Mouse (Mus musculus) hindbrain, embryonic 12.5 days (tissue): Measurements from ENCODE around the gene Igsf9b. TPM values are rescaled to one million over a fixed set of nuclear protein-coding genes. Genes with fewer than 3 reads are reported as not detected.

ENCODE experiments used
- ATAC-seq: fragments of 200-750 bp; cut with Nextera tagmentation; 2 replicates; pipeline ENCODE4 v1.8.0; 2017; ENCODE audit warnings: moderate TSS enrichment; ENCODE audit not compliant: low FRiP score
- H3K27ac ChIP-seq: fragments of 300-500 bp; sonication (generic); 2 replicates; pipeline ENCODE4 v1.5.1; 2016; ENCODE audit warnings: mild to moderate bottlenecking
- H3K27me3 ChIP-seq: fragments of 300-500 bp; sonication (generic); 2 replicates; pipeline ENCODE4 v1.6.1; 2016; ENCODE audit warnings: mild to moderate bottlenecking
- H3K36me3 ChIP-seq: fragments of 300-500 bp; sonication (generic); 2 replicates; pipeline ENCODE4 v1.6.1; 2016; ENCODE audit warnings: mild to moderate bottlenecking
- H3K4me1 ChIP-seq: fragments of 300-500 bp; sonication (generic); 2 replicates; pipeline ENCODE4 v1.6.1; 2016
- H3K4me2 ChIP-seq: fragments of 300-500 bp; sonication (generic); replicated peaks from 2 replicates; pipeline ENCODE4 v1.6.1; 2016; ENCODE audit warnings: mild to moderate bottlenecking
- H3K4me3 ChIP-seq: fragments of 300-500 bp; sonication (generic); 2 replicates; pipeline ENCODE4 v1.5.1; 2016; ENCODE audit warnings: mild to moderate bottlenecking
- H3K9ac ChIP-seq: fragments of 300-500 bp; sonication (generic); 2 replicates; pipeline ENCODE4 v1.6.1; 2016; ENCODE audit warnings: mild to moderate bottlenecking, moderate library complexity
- H3K9me3 ChIP-seq: fragments of 300-500 bp; sonication (generic); replicated peaks from 2 replicates; pipeline ENCODE4 v1.6.1; 2016; ENCODE audit warnings: mild to moderate bottlenecking
- WGBS: fragments of 180-500 bp; shearing (Covaris S2); methylation state at CpG from one replicate; pipeline ENCODE4 v1.1.7; 2016; 5-methylcytosine and 5-hydroxymethylcytosine counted together
- polyA plus RNA-seq: library from polyadenylated mRNA; unstranded; fragments of >200 nt; fragmentation: Nextera tagmentation; extraction: Ambion mirVana; gene quantifications from 2 replicates; pipeline ENCODE4 v1.2.1, GENCODE M21; 2016

The Igsf9b gene
- polyA plus RNA-seq, 1 experiment from 2014 or later: 11.6 TPM

DNA sequence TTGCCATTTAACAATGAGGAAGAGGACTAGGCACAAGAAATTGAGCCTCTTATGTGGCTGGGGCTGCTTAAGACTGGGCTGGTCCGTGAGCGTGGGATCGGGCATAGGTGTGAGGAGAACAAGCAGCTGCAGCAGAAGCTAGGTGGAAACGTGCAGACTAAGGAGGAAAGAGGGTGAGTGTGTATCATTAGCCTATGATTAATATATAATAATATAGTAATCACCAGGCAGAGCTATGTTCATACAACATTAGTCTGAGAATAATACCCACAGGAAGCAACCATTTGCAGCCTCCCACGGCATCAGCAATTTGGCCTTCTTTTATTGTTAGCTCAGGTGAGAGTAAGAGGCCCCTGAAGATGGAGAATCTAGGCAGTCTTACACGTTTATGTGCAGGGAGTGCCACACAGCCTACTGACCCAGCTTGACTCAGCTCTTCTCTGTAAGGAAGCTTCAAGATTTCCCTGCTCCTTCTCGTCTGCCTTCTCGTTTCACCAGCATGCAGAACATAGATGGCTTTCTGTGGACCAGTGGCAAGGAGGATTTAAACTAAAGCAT, 22.6 kb upstream of the Igsf9b start:
- Histone ChIP-seq H3K4me1 (peaks cover 9% of the 10 kb centered on the region), H3K4me2 (no peak overlapping the region), H3K9ac (no peak overlapping the region), H3K27ac (no peak overlapping the region), H3K27me3 (no peaks in the 10 kb centered on the region), H3K4me3 (no peak overlapping the region), H3K9me3 (no peaks in the 10 kb centered on the region), H3K36me3 (no peaks in the 10 kb centered on the region)
- WGBS: 76% methylated on average over 8 of the region's 8 CpGs
- ATAC-seq: no peak

DNA sequence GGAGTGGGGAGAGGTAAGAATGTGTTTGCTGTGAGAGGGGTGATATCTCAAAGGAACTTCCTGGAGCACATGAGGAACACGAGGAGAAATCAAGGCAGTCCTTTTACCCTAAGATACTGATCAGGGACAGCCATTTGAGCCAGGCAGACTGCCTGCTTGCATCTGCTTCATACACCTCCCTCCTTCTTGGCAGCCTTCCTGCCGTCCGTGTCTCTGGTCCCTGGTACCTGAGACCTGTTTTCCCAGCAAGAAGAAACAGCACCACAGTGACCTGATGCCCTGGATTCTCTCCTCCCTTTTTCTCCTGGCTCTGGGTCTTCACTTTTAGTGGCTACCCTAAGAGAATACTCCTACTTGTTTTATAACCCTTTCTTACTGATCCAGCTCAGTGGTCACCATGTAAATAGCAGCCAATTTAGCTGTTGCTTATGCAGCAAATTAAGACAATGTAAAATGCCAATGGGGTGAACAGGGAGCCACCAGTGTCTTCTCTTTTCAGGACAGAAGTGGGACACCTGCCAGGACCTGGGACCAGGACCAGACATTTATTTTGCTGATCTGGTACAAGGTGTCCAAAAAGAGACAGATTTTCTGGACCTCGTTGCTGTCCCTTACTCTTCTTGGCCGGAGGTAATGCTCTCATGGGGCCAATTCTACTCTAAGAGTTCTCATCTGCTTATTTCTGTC, 21.5 kb upstream of the Igsf9b start:
- H3K9ac ChIP-seq: no peak overlapping the region
- peaks cover 9% of the 10 kb centered on the region for H3K4me1 ChIP-seq
- H3K4me2 ChIP-seq: no peak overlapping the region
- ATAC-seq: no peak
- no peaks in the 10 kb centered on the region for H3K27me3 ChIP-seq
- no peaks in the 10 kb centered on the region for H3K9me3 ChIP-seq
- H3K4me3 ChIP-seq: no peak overlapping the region
- no peaks in the 10 kb centered on the region for H3K36me3 ChIP-seq
- H3K27ac ChIP-seq: no peak overlapping the region
- 70% methylated on average over 5 of the region's 5 CpGs for WGBS

DNA sequence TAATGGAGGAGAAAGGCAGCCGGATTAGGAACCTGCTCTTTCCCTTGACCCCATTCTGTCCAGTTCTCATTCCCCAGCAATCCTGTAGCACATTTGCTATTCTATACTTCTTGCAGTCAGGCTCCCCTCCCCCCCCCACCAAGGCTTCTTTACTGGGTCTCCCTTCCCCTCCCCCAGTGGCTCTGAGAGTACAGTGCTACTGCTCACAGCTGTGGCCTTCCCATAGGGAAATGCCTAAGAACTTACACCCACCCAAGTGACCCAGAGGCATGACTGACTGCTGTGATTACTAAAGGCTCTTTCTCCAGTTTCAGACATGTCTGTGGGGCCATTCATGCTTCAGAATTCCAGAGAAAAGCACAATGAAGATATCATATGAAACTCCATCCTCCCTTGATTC, 20.0 kb upstream of the Igsf9b start:
- Histone ChIP-seq H3K4me3 (no peak overlapping the region), H3K27ac (no peak overlapping the region), H3K9me3 (no peaks in the 10 kb centered on the region), H3K36me3 (no peaks in the 10 kb centered on the region), H3K9ac (no peak overlapping the region), H3K4me1 (peaks cover 9% of the 10 kb centered on the region), H3K4me2 (no peak overlapping the region), H3K27me3 (no peaks in the 10 kb centered on the region)
- no peak for ATAC-seq
- WGBS: 40% methylated on average over 1 of the region's 1 CpGs

DNA sequence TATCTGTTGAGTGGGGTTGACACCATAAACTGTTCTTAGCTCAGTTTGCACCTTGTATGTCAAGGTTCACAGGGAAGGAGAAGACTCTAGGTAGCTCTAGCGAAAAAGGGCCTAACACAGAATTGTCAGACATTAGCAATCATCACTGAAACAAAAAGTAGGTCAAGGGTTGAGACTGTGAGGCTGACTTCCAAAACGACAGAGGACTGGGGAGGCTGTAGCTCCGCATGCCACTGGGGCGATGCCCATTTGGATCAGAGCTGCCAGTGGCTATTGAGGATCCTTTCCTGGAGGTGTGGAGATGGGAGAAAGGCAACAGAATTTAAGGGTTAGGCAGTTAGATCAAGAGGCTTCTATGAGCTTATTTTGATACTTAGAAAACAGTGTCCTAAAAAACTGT, 18.0 kb upstream of the Igsf9b start:
- Histone ChIP-seq H3K9me3 (no peaks in the 10 kb centered on the region), H3K4me2 (no peak overlapping the region), H3K36me3 (no peaks in the 10 kb centered on the region), H3K4me1 (peaks cover 9% of the 10 kb centered on the region), H3K27me3 (peaks cover 7% of the 10 kb centered on the region), H3K27ac (no peak overlapping the region), H3K9ac (no peak overlapping the region), H3K4me3 (no peak overlapping the region)
- ATAC-seq: no peak
- 82% methylated on average over 4 of the region's 4 CpGs for whole genome bisulfite sequencing

DNA sequence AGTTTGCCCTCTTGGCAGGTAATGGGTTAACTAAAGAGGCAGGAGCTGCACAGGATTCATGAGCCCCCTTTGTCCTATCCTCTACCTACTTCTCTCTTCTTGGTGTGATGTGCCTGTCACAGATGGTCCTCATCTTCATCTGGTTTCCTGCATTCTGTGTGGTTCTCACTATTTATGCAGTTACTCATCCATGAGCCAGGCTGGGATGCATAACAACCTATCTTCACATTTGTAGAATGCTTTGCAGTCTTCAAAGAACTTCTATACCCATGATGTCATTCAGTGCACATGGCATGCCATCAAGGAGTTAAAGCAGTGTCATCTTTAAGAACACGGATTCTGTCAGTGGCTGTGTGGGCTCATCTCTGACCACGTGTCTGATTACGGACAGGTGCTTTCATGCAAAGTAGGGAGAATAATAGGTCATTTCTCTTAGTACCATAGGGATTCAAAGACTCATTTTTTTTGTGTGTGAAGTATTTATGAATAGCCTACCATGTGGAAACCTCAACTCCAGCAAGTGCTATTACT, 13.2 kb upstream of the Igsf9b start:
- Histone ChIP-seq H3K27ac (no peak overlapping the region), H3K27me3 (peaks cover 11% of the 10 kb centered on the region), H3K36me3 (no peaks in the 10 kb centered on the region), H3K4me3 (no peak overlapping the region), H3K9ac (no peak overlapping the region), H3K4me2 (no peak overlapping the region), H3K9me3 (no peaks in the 10 kb centered on the region), H3K4me1 (peaks cover 31% of the 10 kb centered on the region)
- no peak for ATAC-seq
- 68% methylated on average over 3 of the region's 3 CpGs for WGBS

DNA sequence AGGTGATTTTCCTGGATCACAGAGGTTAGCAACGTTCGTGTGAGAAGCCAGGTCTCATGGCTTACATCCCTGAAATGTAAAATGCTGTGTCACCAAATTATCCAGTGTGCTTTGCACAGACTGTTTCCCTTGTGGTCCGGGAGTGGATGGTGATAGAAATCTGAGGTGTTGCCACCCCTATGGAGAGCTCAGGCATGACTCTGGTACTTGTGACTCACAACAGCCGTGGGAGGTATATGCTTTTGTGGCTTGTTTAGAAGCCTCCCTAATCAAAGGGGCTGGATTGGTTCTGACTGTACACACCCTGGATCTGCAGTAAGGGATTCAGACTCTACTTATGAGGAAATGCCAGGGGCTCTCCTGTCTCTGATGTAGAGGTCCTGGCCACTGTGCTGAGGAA, 12.7 kb upstream of the Igsf9b start:
- Histone ChIP-seq H3K4me3 (no peak overlapping the region), H3K27me3 (peaks cover 13% of the 10 kb centered on the region), H3K4me2 (no peak overlapping the region), H3K9ac (no peak overlapping the region), H3K9me3 (no peaks in the 10 kb centered on the region), H3K27ac (no peak overlapping the region), H3K4me1 (peaks cover 31% of the 10 kb centered on the region), H3K36me3 (no peaks in the 10 kb centered on the region)
- WGBS: 84% methylated on average over 4 of the region's 4 CpGs
- no peak for ATAC-seq

DNA sequence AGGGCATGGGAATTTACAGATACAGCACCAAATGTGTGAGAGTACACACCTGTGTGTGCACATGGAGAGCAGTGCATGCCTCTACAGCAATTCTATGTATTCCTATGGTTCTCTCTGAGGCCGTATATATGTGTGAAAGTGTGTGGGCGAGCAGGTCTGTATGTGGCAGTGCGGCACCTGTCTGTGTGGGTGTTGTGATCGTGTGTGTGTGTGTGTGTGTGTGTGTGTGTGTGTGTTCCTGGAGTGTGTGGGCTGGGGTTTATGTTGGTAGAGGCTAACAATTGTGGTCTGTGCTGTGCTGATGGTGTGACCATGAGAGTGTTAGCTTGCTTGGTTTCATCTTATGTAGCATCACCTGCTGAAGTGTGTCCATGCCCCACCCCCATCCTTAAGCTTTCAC, 12.1 kb upstream of the Igsf9b start:
- no peak for ATAC-seq
- Histone ChIP-seq H3K27me3 (peaks cover 15% of the 10 kb centered on the region), H3K4me2 (no peak overlapping the region), H3K4me1 (peaks cover 31% of the 10 kb centered on the region), H3K9ac (no peak overlapping the region), H3K36me3 (no peaks in the 10 kb centered on the region), H3K9me3 (no peaks in the 10 kb centered on the region), H3K27ac (no peak overlapping the region), H3K4me3 (no peak overlapping the region)
- 94% methylated on average over 4 of the region's 4 CpGs for WGBS

DNA sequence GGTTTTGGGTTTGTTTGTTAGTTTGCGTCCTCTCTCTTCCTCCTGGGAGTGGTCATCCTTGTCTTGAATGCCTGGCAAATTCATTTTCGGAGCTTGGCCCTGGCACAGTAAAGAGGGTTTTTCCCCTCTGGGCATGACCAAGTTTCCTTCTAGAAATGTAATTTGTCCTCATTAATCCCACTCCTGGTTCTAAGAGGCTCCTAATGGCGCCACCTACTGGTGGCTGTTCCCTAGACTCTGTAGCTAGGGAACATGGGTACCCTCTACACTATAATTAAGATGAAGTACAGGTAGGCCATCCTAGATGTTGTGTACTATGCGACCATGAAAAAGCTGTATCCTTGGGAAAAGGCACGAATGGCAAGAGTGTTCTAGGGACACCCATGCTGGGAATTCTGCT, 11.6 kb upstream of the Igsf9b start:
- no peak overlapping the region for H3K4me3 ChIP-seq
- WGBS: 40% methylated on average over 5 of the region's 5 CpGs
- no peak for ATAC-seq
- H3K9ac ChIP-seq: no peak overlapping the region
- H3K4me1 ChIP-seq: peaks cover 31% of the 10 kb centered on the region
- no peaks in the 10 kb centered on the region for H3K36me3 ChIP-seq
- peaks cover 20% of the 10 kb centered on the region for H3K27me3 ChIP-seq
- no peak overlapping the region for H3K27ac ChIP-seq
- no peak overlapping the region for H3K4me2 ChIP-seq
- no peaks in the 10 kb centered on the region for H3K9me3 ChIP-seq

DNA sequence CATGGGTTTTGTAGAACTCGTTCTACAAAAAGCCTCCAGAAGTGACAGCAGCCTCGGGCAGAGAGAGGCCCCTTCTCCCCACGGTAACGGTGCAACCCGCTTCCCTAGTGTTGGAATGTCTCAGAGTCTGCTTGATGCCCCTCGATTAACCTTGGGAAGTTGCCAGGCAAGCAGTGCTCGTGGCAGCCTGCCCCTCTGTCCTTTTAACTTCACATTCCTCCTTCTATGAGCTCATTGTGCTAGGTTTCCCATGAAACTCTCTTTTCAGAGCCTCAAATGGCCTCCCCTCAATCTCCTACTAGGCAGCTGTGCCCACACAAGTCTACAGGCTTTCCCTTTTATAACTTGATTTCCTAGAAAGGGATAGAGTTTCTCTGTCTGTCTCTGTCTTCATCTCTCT, 10.6 kb upstream of the Igsf9b start:
- peak; percentile 82 for ATAC-seq
- WGBS: 7% methylated on average over 7 of the region's 7 CpGs
- Histone ChIP-seq H3K36me3 (no peaks in the 10 kb centered on the region), H3K4me3 (no peak overlapping the region), H3K9ac (no peak overlapping the region), H3K4me2 (0 out of 2 replicates have a peak overlapping the region, but pooled peaks have one; percentile 4), H3K27me3 (peaks cover 28% of the 10 kb centered on the region), H3K27ac (peak overlapping the region; percentile 71), H3K4me1 (peaks cover 31% of the 10 kb centered on the region), H3K9me3 (no peaks in the 10 kb centered on the region)

DNA sequence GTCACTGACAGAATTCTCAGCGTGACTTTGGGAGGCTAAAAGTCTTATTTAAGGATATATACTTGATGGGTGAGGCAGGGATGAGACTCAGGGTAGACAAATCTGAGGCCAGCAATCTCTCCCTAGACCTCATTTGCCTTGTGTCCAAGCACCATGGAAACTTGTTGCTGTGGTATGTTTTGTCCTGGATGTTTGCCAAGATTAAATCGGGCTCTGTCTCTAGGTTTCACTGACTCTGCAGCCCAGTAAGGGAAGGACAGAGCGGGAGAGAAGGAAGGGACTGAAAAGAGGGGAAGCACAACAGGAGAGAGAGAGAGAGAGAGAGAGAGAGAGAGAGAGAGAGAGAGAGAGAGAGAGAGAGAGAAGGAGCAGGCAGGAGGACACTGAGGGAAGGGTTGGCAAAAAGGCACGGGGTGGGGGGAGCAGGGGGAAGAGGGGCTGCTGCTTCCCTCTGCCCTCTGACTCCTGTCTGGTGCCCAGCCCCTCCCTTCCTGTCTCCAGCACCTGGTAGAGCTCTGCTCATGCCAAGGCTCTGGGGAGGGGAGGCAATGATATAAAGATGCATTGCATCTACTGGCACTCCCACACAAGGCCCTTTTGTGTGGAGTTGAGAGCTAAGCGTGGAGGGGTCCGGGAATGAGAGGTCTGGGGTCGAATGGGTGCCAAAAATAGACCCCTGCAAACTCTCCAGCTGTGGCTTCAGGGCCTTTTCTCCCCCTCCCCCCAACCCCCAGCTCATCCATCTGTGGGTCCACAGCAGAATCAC, 9.3 kb upstream of the Igsf9b start:
- Histone ChIP-seq H3K36me3 (no peaks in the 10 kb centered on the region), H3K4me1 (peaks cover 31% of the 10 kb centered on the region), H3K27me3 (peaks cover 29% of the 10 kb centered on the region), H3K27ac (0 out of 2 replicates have a peak overlapping the region, but pooled peaks have one; percentile 71), H3K4me2 (peak overlapping the region; percentile 26; the same call in 1 of the 2 replicates), H3K4me3 (no peak overlapping the region), H3K9ac (no peak overlapping the region), H3K9me3 (no peaks in the 10 kb centered on the region)
- WGBS: 26% methylated on average over 7 of the region's 7 CpGs
- peak; percentile 75 for ATAC-seq

DNA sequence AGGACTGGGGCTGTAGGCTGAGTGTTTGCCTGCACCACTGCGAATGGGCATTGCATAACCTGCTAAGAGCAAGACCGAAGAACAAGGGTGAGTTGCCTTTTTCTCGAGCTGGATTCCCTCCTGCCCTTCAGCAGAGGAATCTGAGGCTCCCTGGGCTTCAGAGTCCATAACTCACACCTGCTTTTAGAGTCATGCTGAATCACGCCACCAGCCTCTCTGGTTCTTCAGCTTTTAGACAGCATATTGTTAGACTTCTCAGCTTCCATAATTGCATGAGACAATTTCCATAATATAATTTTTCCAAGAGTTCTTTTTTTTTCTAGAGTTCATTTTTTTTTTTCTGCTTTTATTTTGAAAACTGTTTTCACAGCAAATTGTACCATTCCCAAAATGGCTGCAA, 4.6 kb upstream of the Igsf9b start:
- ATAC-seq: no peak
- Histone ChIP-seq H3K4me1 (peaks cover 21% of the 10 kb centered on the region), H3K36me3 (no peaks in the 10 kb centered on the region), H3K27ac (no peak overlapping the region), H3K9ac (no peak overlapping the region), H3K4me3 (no peak overlapping the region), H3K27me3 (peaks cover 24% of the 10 kb centered on the region), H3K4me2 (no peak overlapping the region), H3K9me3 (no peaks in the 10 kb centered on the region)
- WGBS: 85% methylated on average over 4 of the region's 4 CpGs

DNA sequence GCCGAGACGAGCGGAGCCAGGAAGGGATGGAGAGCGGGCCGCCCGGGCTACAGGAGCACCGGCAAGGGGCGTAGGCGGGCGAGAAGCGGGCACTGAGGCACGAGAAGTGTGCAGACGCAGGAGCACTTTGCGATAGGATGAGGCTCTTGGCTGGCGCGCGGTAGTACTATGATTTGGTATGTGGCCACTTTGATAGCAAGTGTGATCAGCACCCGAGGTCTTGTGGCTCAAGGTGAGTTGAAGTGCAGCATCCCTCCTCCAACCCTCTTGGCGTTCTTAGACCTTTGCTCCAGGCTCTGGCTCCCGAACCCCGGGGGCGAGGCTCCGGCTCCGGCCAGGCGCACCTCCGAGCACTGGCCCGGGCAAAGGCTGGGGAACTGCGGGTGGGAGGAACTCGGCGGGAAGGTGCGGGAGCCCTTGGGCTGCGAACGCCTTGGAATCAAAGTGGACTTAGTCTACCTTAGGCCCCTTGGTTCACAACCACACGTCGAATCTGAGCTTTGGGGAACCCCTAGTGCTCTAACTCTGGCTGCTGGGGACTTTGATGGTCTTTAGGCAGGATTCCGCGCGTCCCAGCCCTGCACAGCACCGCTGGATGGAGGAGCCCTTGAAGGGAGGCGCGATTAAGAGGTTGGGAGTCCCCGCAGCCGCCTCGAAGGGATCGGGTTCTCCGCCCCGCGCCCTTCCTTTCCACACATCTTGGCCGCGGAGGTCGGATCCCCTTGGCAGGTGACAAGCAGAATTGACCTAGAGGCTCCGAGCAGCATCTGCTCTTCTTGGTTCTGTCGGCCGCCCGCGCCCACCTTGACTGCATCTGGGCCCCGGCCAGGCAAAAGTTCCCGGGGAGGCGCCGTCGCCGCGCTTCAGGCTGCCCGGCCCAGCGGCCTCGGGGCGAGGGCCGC, 533 bp downstream of the Igsf9b start:
- WGBS: under 1% methylated on average over 67 of the region's 68 CpGs
- H3K27ac ChIP-seq: peak overlapping the region; percentile 81
- ATAC-seq: peak; percentile 45
- peaks cover 18% of the 10 kb centered on the region for H3K27me3 ChIP-seq
- no peaks in the 10 kb centered on the region for H3K36me3 ChIP-seq
- H3K4me2 ChIP-seq: peak overlapping the region; percentile 93
- H3K4me1 ChIP-seq: peaks cover 42% of the 10 kb centered on the region
- no peaks in the 10 kb centered on the region for H3K9me3 ChIP-seq
- H3K9ac ChIP-seq: peak overlapping the region; percentile 68
- peak overlapping the region; percentile 75 for H3K4me3 ChIP-seq
